Mouse (Mus musculus) MEL (cell line): Measurements from ENCODE around the gene Stat4. TPM values are rescaled to one million over a fixed set of nuclear protein-coding genes. Genes with fewer than 3 reads are reported as not detected.

Source experiments
- DNase-seq: peaks from one replicate; pipeline ENCODE4 v3.0.0; 2011; ENCODE audit warnings: low read depth, low spot score
- H3K27ac ChIP-seq: 2 replicates; pipeline ENCODE4 v1.5.1; 2012; ENCODE audit warnings: low read depth, mild to moderate bottlenecking, control low read depth, low read length, moderate library complexity; ENCODE audit not compliant: control insufficient read depth
- H3K27me3 ChIP-seq, 2 experiments: fragments of 150-350 bp in 1 of 2; sonication (generic) in 1 of 2; 2 replicates each; pipeline ENCODE4 v1.6.1; 2012; ENCODE audit warnings: low read length in 2 of 2, mild to moderate bottlenecking in 2 of 2, improper control_type of control experiment in 1 of 2, moderate library complexity in 1 of 2; ENCODE audit not compliant: insufficient read depth in 2 of 2, control insufficient read depth in 1 of 2
- H3K36me3 ChIP-seq, 2 experiments: 2 replicates each; pipeline ENCODE4 v1.6.1; 2012 to 2014; ENCODE audit warnings: low read length in 2 of 2, improper control_type of control experiment in 1 of 2, inconsistent platforms in 1 of 2, mild to moderate bottlenecking in 1 of 2; ENCODE audit not compliant: insufficient read depth in 2 of 2, control insufficient read depth in 1 of 2
- H3K4me1 ChIP-seq, 2 experiments: fragments of 150-350 bp in 1 of 2; sonication (generic) in 1 of 2; 2 replicates each; pipeline ENCODE4 v1.6.1; 2012; ENCODE audit warnings: low read length in 2 of 2, improper control_type of control experiment in 1 of 2, mild to moderate bottlenecking in 1 of 2; ENCODE audit not compliant: insufficient read depth in 2 of 2, control insufficient read depth in 1 of 2
- H3K4me3 ChIP-seq, 2 experiments: fragments of 150-350 bp in 1 of 2; sonication (generic) in 1 of 2; 2 replicates each; pipeline ENCODE4 v1.5.1; 2012; ENCODE audit warnings: low read depth in 2 of 2, low read length in 2 of 2, mild to moderate bottlenecking in 2 of 2, moderate library complexity in 2 of 2, control low read depth in 1 of 2, improper control_type of control experiment in 1 of 2; ENCODE audit not compliant: control insufficient read depth in 1 of 2, insufficient read depth in 1 of 2
- H3K79me2 ChIP-seq: 2 replicates; pipeline ENCODE4 v1.6.1; 2012; ENCODE audit warnings: mild to moderate bottlenecking, low read length, moderate library complexity; ENCODE audit not compliant: control insufficient read depth, poor library complexity, insufficient read depth
- H3K9ac ChIP-seq: 2 replicates; pipeline ENCODE4 v1.6.1; 2012; ENCODE audit warnings: low read depth, mild to moderate bottlenecking, control low read depth, low read length, moderate library complexity; ENCODE audit not compliant: control insufficient read depth, poor library complexity, severe bottlenecking
- H3K9me3 ChIP-seq: fragments of 150-350 bp; sonication (generic); replicated peaks from 2 replicates; pipeline ENCODE4 v1.6.1; 2012; ENCODE audit warnings: mild to moderate bottlenecking, low read length, improper control_type of control experiment, moderate library complexity; ENCODE audit not compliant: insufficient read depth
- BHLHE40 ChIP-seq: IDR thresholded peaks from 2 replicates; pipeline ENCODE4 v1.6.1; 2012; ENCODE audit warnings: low read depth, mild to moderate bottlenecking, inconsistent platforms, low read length, improper control_type of control experiment, borderline replicate concordance
- CTCF ChIP-seq, 3 experiments: IDR thresholded peaks in 2 of 3; conservative IDR thresholded peaks in 1 of 3; 2 replicates each; pipeline ENCODE4 v1.5.1; 2011 to 2012; ENCODE audit warnings: low read length in 3 of 3, low read depth in 2 of 3, mild to moderate bottlenecking in 2 of 3, improper control_type of control experiment in 1 of 3, inconsistent platforms in 1 of 3, mixed read lengths in 1 of 3, moderate library complexity in 1 of 3; ENCODE audit not compliant: control insufficient read depth in 1 of 3, insufficient read depth in 1 of 3, poor library complexity in 1 of 3, severe bottlenecking in 1 of 3
- E2F4 ChIP-seq: IDR thresholded peaks from 2 replicates; pipeline ENCODE4 v1.6.1; 2011; ENCODE audit warnings: low read depth, low read length, improper control_type of control experiment, borderline replicate concordance
- ELF1 ChIP-seq: IDR thresholded peaks from 2 replicates; pipeline ENCODE4 v1.6.1; 2014; ENCODE audit warnings: low read depth, mild to moderate bottlenecking, inconsistent platforms, low read length, improper control_type of control experiment, moderate library complexity
- EP300 ChIP-seq, 2 experiments: IDR thresholded peaks; 2 replicates each; pipeline ENCODE4 v1.6.1; 2011; ENCODE audit warnings: improper control_type of control experiment in 2 of 2, low read length in 2 of 2, low read depth in 1 of 2, mild to moderate bottlenecking in 1 of 2
- ETS1 ChIP-seq: IDR thresholded peaks from 2 replicates; pipeline ENCODE4 v1.6.1; 2012; ENCODE audit warnings: low read depth, mild to moderate bottlenecking, inconsistent platforms, low read length, improper control_type of control experiment, moderate library complexity
- GATA1 ChIP-seq: IDR thresholded peaks from 2 replicates; pipeline ENCODE4 v1.6.1; 2011; ENCODE audit warnings: low read depth, low read length, improper control_type of control experiment
- JUND ChIP-seq: IDR thresholded peaks from 2 replicates; pipeline ENCODE4 v1.6.1; 2011; ENCODE audit warnings: low read depth, mild to moderate bottlenecking, improper control_type of control experiment, low read length
- MAZ ChIP-seq: IDR thresholded peaks from 2 replicates; pipeline ENCODE4 v1.6.1; 2012; ENCODE audit warnings: low read depth, mild to moderate bottlenecking, inconsistent platforms, low read length, improper control_type of control experiment
- MXI1 ChIP-seq: IDR thresholded peaks from 2 replicates; pipeline ENCODE4 v1.6.1; 2011; ENCODE audit warnings: mild to moderate bottlenecking, low read depth, low read length, improper control_type of control experiment
- MYB ChIP-seq: IDR thresholded peaks from 2 replicates; pipeline ENCODE4 v1.6.1; 2011; ENCODE audit warnings: mild to moderate bottlenecking, low read depth, low read length, improper control_type of control experiment
- MYC ChIP-seq: IDR thresholded peaks from 2 replicates; pipeline ENCODE4 v1.6.1; 2011; ENCODE audit warnings: low read depth, mild to moderate bottlenecking, low read length, improper control_type of control experiment, moderate library complexity
- NRF1 ChIP-seq: IDR thresholded peaks from 2 replicates; pipeline ENCODE4 v1.6.1; 2014; ENCODE audit warnings: low read depth, mild to moderate bottlenecking, inconsistent platforms, low read length, improper control_type of control experiment, moderate library complexity; ENCODE audit not compliant: poor library complexity, insufficient read depth, severe bottlenecking
- POLR2A ChIP-seq, 2 experiments: IDR thresholded peaks; 2 replicates each; pipeline ENCODE4 v1.6.1; 2011 to 2012; ENCODE audit warnings: low read length in 2 of 2, mild to moderate bottlenecking in 2 of 2, control low read depth in 1 of 2, improper control_type of control experiment in 1 of 2, low read depth in 1 of 2, moderate library complexity in 1 of 2; ENCODE audit not compliant: control insufficient read depth in 1 of 2, insufficient read depth in 1 of 2, poor library complexity in 1 of 2
- POLR2AphosphoS5 ChIP-seq: IDR thresholded peaks from 2 replicates; pipeline ENCODE4 v1.6.1; 2012; ENCODE audit warnings: low read depth, borderline replicate concordance, mild to moderate bottlenecking, inconsistent platforms, low read length, moderate library complexity, mixed read lengths
- RAD21 ChIP-seq: IDR thresholded peaks from 2 replicates; pipeline ENCODE4 v1.6.1; 2011; ENCODE audit warnings: mild to moderate bottlenecking, low read depth, low read length, improper control_type of control experiment
- SIN3A ChIP-seq: IDR thresholded peaks from 2 replicates; pipeline ENCODE4 v1.6.1; 2012; ENCODE audit warnings: low read length, improper control_type of control experiment, inconsistent platforms
- SMC3 ChIP-seq: IDR thresholded peaks from 2 replicates; pipeline ENCODE4 v1.6.1; 2011; ENCODE audit warnings: low read depth, low read length, improper control_type of control experiment
- TBP ChIP-seq: IDR thresholded peaks from 2 replicates; pipeline ENCODE4 v1.8.0; 2011; ENCODE audit warnings: low read depth, low read length, improper control_type of control experiment
- TCF12 ChIP-seq: IDR thresholded peaks from 2 replicates; pipeline ENCODE4 v1.6.1; 2014; ENCODE audit warnings: low read depth, mild to moderate bottlenecking, inconsistent platforms, low read length, improper control_type of control experiment, moderate library complexity
- UBTF ChIP-seq: IDR thresholded peaks from 2 replicates; pipeline ENCODE4 v1.6.1; 2012; ENCODE audit warnings: low read depth, mild to moderate bottlenecking, inconsistent platforms, low read length, improper control_type of control experiment, moderate library complexity, borderline replicate concordance; ENCODE audit not compliant: insufficient read depth
- USF1 ChIP-seq: IDR thresholded peaks from 2 replicates; pipeline ENCODE4 v1.6.1; 2014; ENCODE audit warnings: low read depth, mild to moderate bottlenecking, inconsistent platforms, low read length, improper control_type of control experiment, moderate library complexity
- USF2 ChIP-seq, 2 experiments: IDR thresholded peaks; 2 replicates each; pipeline ENCODE4 v1.6.1; 2011 to 2012; ENCODE audit warnings: improper control_type of control experiment in 2 of 2, low read length in 2 of 2, borderline replicate concordance in 1 of 2, inconsistent platforms in 1 of 2, low read depth in 1 of 2, mild to moderate bottlenecking in 1 of 2; ENCODE audit not compliant: insufficient read depth in 1 of 2
- ZC3H11A ChIP-seq: IDR thresholded peaks from 2 replicates; pipeline ENCODE4 v1.6.1; 2012; ENCODE audit warnings: low read depth, mild to moderate bottlenecking, inconsistent platforms, low read length, improper control_type of control experiment
- ZMIZ1 ChIP-seq: IDR thresholded peaks from 2 replicates; pipeline ENCODE4 v1.6.1; 2012; ENCODE audit warnings: low read depth, mild to moderate bottlenecking, inconsistent platforms, low read length, improper control_type of control experiment, moderate library complexity
- ZNF384 ChIP-seq: IDR thresholded peaks from 2 replicates; pipeline ENCODE4 v1.6.1; 2012; ENCODE audit warnings: low read depth, mild to moderate bottlenecking, inconsistent platforms, low read length, improper control_type of control experiment
- polyA plus RNA-seq, 2 experiments: library from polyadenylated mRNA; stranded (reverse) in 1 of 2; unstranded in 1 of 2; fragments of >175 nt in 1 of 2; fragments of >200 nt in 1 of 2; gene quantifications; 2 replicates each; pipeline versions ENCODE4 v1.2.1 to v1.2.4; 2012; ENCODE audit warnings: low replicate concordance in 2 of 2, low read depth in 1 of 2; ENCODE audit not compliant: insufficient read length in 2 of 2, insufficient read depth in 1 of 2, missing spikeins in 1 of 2
- total RNA-seq: library from RNA; depleted of rRNA; stranded (reverse); fragments of 300-350 nt; gene quantifications from 2 replicates; pipeline ENCODE4 v1.2.3, GENCODE M21; 2012

Gene Stat4
- total and polyA plus RNA-seq, 3 experiments = not detected

- no peaks in the 10 kb centered on the region for H3K4me1 ChIP-seq
- TF ChIP-seq EP300 (IDR thresholded peaks at IDR 0.05; ENCODE audit: low read depth in 1 of 2, low read length in 2 of 2) = no peak
- TF ChIP-seq ZNF384 = no peak
- TF ChIP-seq JUND = no peak
- no peak for TF ChIP-seq ELF1
- no peak for TF ChIP-seq BHLHE40
- no peak for TF ChIP-seq RAD21
- TF ChIP-seq UBTF = no peak
- TF ChIP-seq SIN3A = no peak
- TF ChIP-seq SMC3 = no peak
- no peak for TF ChIP-seq MXI1
- no peak for TF ChIP-seq ETS1
- TF ChIP-seq MYC = no peak
- TF ChIP-seq TBP = no peak
- TF ChIP-seq POLR2AphosphoS5 = no peak
- no peak overlapping the region for H3K4me3 ChIP-seq
- H3K9me3 ChIP-seq = no peaks in the 10 kb centered on the region
- no peaks in the 10 kb centered on the region for H3K27me3 ChIP-seq
- no peak overlapping the region for H3K9ac ChIP-seq
- H3K36me3 ChIP-seq = no peaks in the 10 kb centered on the region; a peak in 2 of 4 replicates
- DNase-seq = no peak
- no peaks in the 10 kb centered on the region for H3K79me2 ChIP-seq
- no peak overlapping the region for H3K27ac ChIP-seq
Measured at GRCm38 (mm10) chr1:52133254-52133653, 146.3 kb downstream of the Stat4 start.

GRCm38 (mm10) chr1:52137292-52137691 lies 150.3 kb downstream of the Stat4 start:
- H3K4me1 ChIP-seq = no peaks in the 10 kb centered on the region

More at GRCm38 (mm10) chr1:52137292-52137691, 150.3 kb downstream of the Stat4 start:
- no peaks in the 10 kb centered on the region for H3K9me3 ChIP-seq
- no peak overlapping the region for H3K27ac ChIP-seq
- no peak overlapping the region for H3K9ac ChIP-seq
- TF ChIP-seq TCF12 = no peak
- TF ChIP-seq ZNF384 = no peak
- TF ChIP-seq USF2 (IDR thresholded peaks at IDR 0.05; ENCODE audit: borderline replicate concordance in 1 of 2, insufficient read depth in 1 of 2, low read depth in 1 of 2, low read length in 2 of 2) = no peak
- no peak for TF ChIP-seq MAZ
- no peak for TF ChIP-seq SMC3
- TF ChIP-seq USF1 = no peak
- no peak for TF ChIP-seq E2F4
- TF ChIP-seq POLR2A (IDR thresholded peaks at IDR 0.05; ENCODE audit: control insufficient read depth in 1 of 2, insufficient read depth in 1 of 2, low read depth in 1 of 2, low read length in 2 of 2, poor library complexity in 1 of 2) = no peak
- TF ChIP-seq GATA1 = no peak
- no peak for TF ChIP-seq CTCF (IDR thresholded peaks at IDR 0.05 in 2 of 3, conservative IDR thresholded peaks at IDR 0.05 in 1 of 3; ENCODE audit: control insufficient read depth in 1 of 3, insufficient read depth in 1 of 3, low read depth in 2 of 3, low read length in 3 of 3, poor library complexity in 1 of 3, severe bottlenecking in 1 of 3)
- TF ChIP-seq NRF1 = no peak
- no peak for TF ChIP-seq BHLHE40
- TF ChIP-seq ZC3H11A = no peak
- no peak for TF ChIP-seq MYC
- no peak for TF ChIP-seq MYB
- no peak for TF ChIP-seq TBP
- TF ChIP-seq RAD21 = no peak
- TF ChIP-seq ZMIZ1 = no peak
- no peaks in the 10 kb centered on the region for H3K79me2 ChIP-seq
- H3K27me3 ChIP-seq = no peaks in the 10 kb centered on the region
- no peaks in the 10 kb centered on the region; a peak in 2 of 4 replicates for H3K36me3 ChIP-seq
- DNase-seq = no peak
- H3K4me3 ChIP-seq = no peak overlapping the region
